ENCODE assay signal across 18 mouse cellular contexts in genomic region chr4:144983228-144983744, GRCm38 (mm10).
DNase-seq lines count a peak whose midpoint lies in the region; ATAC-seq and TF ChIP-seq lines count a peak whose summit lies in the region.
"Had no signal": no experiment of that assay in that cellular context is flagged by ENCODE, and none has a peak within 500 bp of the region (broad histone marks: within the 10 kb centered on the region; RNA-seq: fewer than 3 reads in every experiment).

No protein-coding gene starts in this region.

- DNase-seq in heart, embryonic 10.5 days (ENCODE audit: low spot score) = no peak
- no peak for DNase-seq in liver, postnatal 0 days
- peak; percentile 67 for DNase-seq in kidney, postnatal 0 days (ENCODE audit: low spot score)
- no peak for DNase-seq in cerebellum, adult 11-12 months
- DNase-seq: B cell, adult 2 months; cerebellum, adult 9-11 months; layer of hippocampus, adult 9-11 months; liver, embryonic 13.5 days; right cerebral cortex, postnatal 14 days had no signal

- peak overlapping the region; percentile 56 for H3K27ac ChIP-seq in heart, embryonic 13.5 days (replicated peaks)
- H3K27ac ChIP-seq in heart, embryonic 10.5 days = no peak overlapping the region
- peak overlapping the region; percentile 66 for H3K27ac ChIP-seq in liver, postnatal 0 days (ENCODE audit: low read depth)
- H3K27ac ChIP-seq in liver, embryonic 12.5 days = no peak overlapping the region
- peak overlapping the region; percentile 31 for H3K27ac ChIP-seq in brown adipose tissue, adult 24 weeks (replicated peaks; ENCODE audit: low read depth, low read length)
- peak overlapping the region; percentile 84 for H3K27ac ChIP-seq in kidney, postnatal 0 days
- H3K27ac ChIP-seq: forebrain, embryonic 15.5 days; hindbrain, embryonic 13.5 days; liver, embryonic 13.5 days had no signal

- no peaks in the 10 kb centered on the region for H3K9me3 ChIP-seq in heart, embryonic 13.5 days
- no peaks in the 10 kb centered on the region for H3K9me3 ChIP-seq in heart, embryonic 10.5 days
- H3K9me3 ChIP-seq in liver, postnatal 0 days (ENCODE audit: low read length) = no peaks in the 10 kb centered on the region
- no peaks in the 10 kb centered on the region for H3K9me3 ChIP-seq in liver, embryonic 12.5 days (replicated peaks)
- no peaks in the 10 kb centered on the region for H3K9me3 ChIP-seq in kidney, postnatal 0 days (replicated peaks; ENCODE audit: low read length)
- H3K9me3 ChIP-seq: forebrain, embryonic 15.5 days; hindbrain, embryonic 13.5 days; intestine, embryonic 15.5 days; liver, embryonic 13.5 days had no signal

- H3K4me3 ChIP-seq in heart, embryonic 13.5 days = no peak overlapping the region
- H3K4me3 ChIP-seq in heart, embryonic 10.5 days = no peak overlapping the region
- H3K4me3 ChIP-seq in liver, postnatal 0 days (ENCODE audit: low read depth, low read length) = no peak overlapping the region
- H3K4me3 ChIP-seq in liver, embryonic 12.5 days = no peak overlapping the region
- no peak overlapping the region for H3K4me3 ChIP-seq in brown adipose tissue, adult 24 weeks (ENCODE audit: insufficient read depth, low read depth, low read length)
- no peak overlapping the region for H3K4me3 ChIP-seq in kidney, postnatal 0 days (replicated peaks; ENCODE audit: low read depth, low read length)
- H3K4me3 ChIP-seq: erythroblast, embryonic 14.5 days; forebrain, embryonic 15.5 days; hindbrain, embryonic 13.5 days; intestine, embryonic 15.5 days; liver, embryonic 13.5 days had no signal

- no peak for TF ChIP-seq CTCF in liver, postnatal 0 days (IDR thresholded peaks at IDR 0.05; ENCODE audit: low read depth)
- no peak for TF ChIP-seq CTCF in kidney, postnatal 0 days (IDR thresholded peaks at IDR 0.05; ENCODE audit: low read depth)

- no peak overlapping the region for H3K9ac ChIP-seq in heart, embryonic 13.5 days
- no peak overlapping the region for H3K9ac ChIP-seq in liver, postnatal 0 days (replicated peaks)
- no peak overlapping the region for H3K9ac ChIP-seq in liver, embryonic 12.5 days
- H3K9ac ChIP-seq in kidney, postnatal 0 days (ENCODE audit: low read depth, low read length) = no peak overlapping the region
- H3K9ac ChIP-seq: forebrain, embryonic 15.5 days; hindbrain, embryonic 13.5 days; intestine, embryonic 15.5 days; liver, embryonic 13.5 days had no signal

- WGBS in heart, embryonic 13.5 days = 65% methylated on average over 8 of the region's 8 CpGs
- WGBS in heart, embryonic 10.5 days = 70% methylated on average over 8 of the region's 8 CpGs
- 67% methylated on average over 8 of the region's 8 CpGs for WGBS in liver, postnatal 0 days (ENCODE audit: insufficient replicate concordance)
- WGBS in liver, embryonic 12.5 days (ENCODE audit: insufficient replicate concordance) = 72% methylated on average over 8 of the region's 8 CpGs
- WGBS in kidney, postnatal 0 days = 44% methylated on average over 8 of the region's 8 CpGs

- ATAC-seq in heart, embryonic 13.5 days (ENCODE audit: extremely low read depth, insufficient number of reproducible peaks, low FRiP score, low TSS enrichment) = no peak
- peak; percentile 26; the same call in 1 of the 2 replicates for ATAC-seq in liver, postnatal 0 days
- ATAC-seq in liver, embryonic 12.5 days = no peak
- ATAC-seq in kidney, postnatal 0 days (replicated peaks; ENCODE audit: low FRiP score, low read depth) = no peak; the same call in 1 of the 2 replicates
- no peak for ATAC-seq in megakaryocyte-erythroid progenitor cell, adult 5-6 weeks (replicated peaks; ENCODE audit: low FRiP score, low TSS enrichment, poor library complexity, severe bottlenecking)
- ATAC-seq: forebrain, embryonic 15.5 days; intestine, embryonic 15.5 days; midbrain, embryonic 16.5 days had no signal

- H3K27me3 ChIP-seq in heart, embryonic 13.5 days (replicated peaks) = no peaks in the 10 kb centered on the region
- H3K27me3 ChIP-seq in heart, embryonic 10.5 days (ENCODE audit: insufficient read depth, poor library complexity, severe bottlenecking) = no peaks in the 10 kb centered on the region
- no peaks in the 10 kb centered on the region for H3K27me3 ChIP-seq in liver, postnatal 0 days (ENCODE audit: insufficient read depth, low read length)
- H3K27me3 ChIP-seq in liver, embryonic 12.5 days (replicated peaks) = no peaks in the 10 kb centered on the region
- H3K27me3 ChIP-seq in kidney, postnatal 0 days (ENCODE audit: insufficient read depth, low read length) = no peaks in the 10 kb centered on the region
- H3K27me3 ChIP-seq: forebrain, embryonic 15.5 days; hindbrain, embryonic 13.5 days; intestine, embryonic 15.5 days; liver, embryonic 13.5 days had no signal

- peaks cover 49% of the 10 kb centered on the region for H3K4me1 ChIP-seq in heart, embryonic 13.5 days
- H3K4me1 ChIP-seq in heart, embryonic 10.5 days = peaks cover 35% of the 10 kb centered on the region
- H3K4me1 ChIP-seq in liver, postnatal 0 days (ENCODE audit: insufficient read depth) = peaks cover 60% of the 10 kb centered on the region
- peaks cover 35% of the 10 kb centered on the region for H3K4me1 ChIP-seq in liver, embryonic 12.5 days
- peaks cover 44% of the 10 kb centered on the region for H3K4me1 ChIP-seq in brown adipose tissue, adult 24 weeks (ENCODE audit: control insufficient read depth, insufficient read depth, insufficient read length, low read length)
- H3K4me1 ChIP-seq in kidney, postnatal 0 days (replicated peaks; ENCODE audit: insufficient read depth, low read length) = peaks cover 19% of the 10 kb centered on the region; the same call in 1 of the 2 replicates
- H3K4me1 ChIP-seq: forebrain, embryonic 15.5 days had no signal

- no peak for TF ChIP-seq EP300 in liver, postnatal 0 days (IDR thresholded peaks at IDR 0.05; ENCODE audit: low read depth)

- H3K36me3 ChIP-seq in heart, embryonic 13.5 days = peaks cover 7% of the 10 kb centered on the region; the same call in 1 of the 2 replicates
- H3K36me3 ChIP-seq in heart, embryonic 10.5 days = no peaks in the 10 kb centered on the region
- 0 out of 2 replicates have a peak, but pooled peaks cover 2% of the 10 kb centered on the region for H3K36me3 ChIP-seq in liver, postnatal 0 days (replicated peaks; ENCODE audit: insufficient read depth, low read length)
- peaks cover 4% of the 10 kb centered on the region; the same call in 1 of the 2 replicates for H3K36me3 ChIP-seq in liver, embryonic 12.5 days
- H3K36me3 ChIP-seq in kidney, postnatal 0 days (ENCODE audit: insufficient read depth, low read length) = no peaks in the 10 kb centered on the region
- H3K36me3 ChIP-seq: intestine, embryonic 15.5 days; liver, embryonic 13.5 days had no signal

- no peak overlapping the region for H3K4me2 ChIP-seq in heart, embryonic 13.5 days
- H3K4me2 ChIP-seq in liver, postnatal 0 days (ENCODE audit: low read depth, low read length) = no peak overlapping the region
- H3K4me2 ChIP-seq in liver, embryonic 12.5 days = no peak overlapping the region
- no peak overlapping the region for H3K4me2 ChIP-seq in kidney, postnatal 0 days (ENCODE audit: low read length)
- H3K4me2 ChIP-seq: forebrain, embryonic 15.5 days; hindbrain, embryonic 13.5 days; intestine, embryonic 15.5 days; liver, embryonic 13.5 days had no signal

Comparison
In these comparisons a context has a peak if more than half of its experiments do, and no peak if none do; other contexts are left out.
1. H3K27ac ChIP-seq: peak in heart, embryonic 13.5 days (single experiment), liver, postnatal 0 days (single experiment), brown adipose tissue, adult 24 weeks (single experiment) and kidney, postnatal 0 days (single experiment); none in heart, embryonic 10.5 days (single experiment) and liver, embryonic 12.5 days (single experiment).